Mouse (Mus musculus): ENCODE data around the gene Gm13276.
"Not testable (repeated sequence)": the region's sequence is repeated elsewhere in the genome, so short reads cannot be mapped to it uniquely, and the experiment has no call there.

Gene Gm13276

GRCm38 (mm10) chr4:88782335-88782734 is 3.2 kb upstream of the Gm13276 start:
- not testable (repeated sequence) for DNase-seq (ENCODE audit: low spot score)

GRCm38 (mm10) chr4:88788402-88788801 is 2.9 kb downstream of the Gm13276 start, which contains the start of gene Gm13277:
Gene Gm13277 (plus strand): TSS chr4:88788632.
- not testable (repeated sequence) for DNase-seq (ENCODE audit: low spot score)

GRCm38 (mm10) chr4:88791250-88791649 is 5.7 kb downstream of the Gm13276 start, which contains the start of gene Gm13278:
Gene Gm13278 (plus strand): TSS chr4:88791550.
- not testable (repeated sequence) for DNase-seq (ENCODE audit: low spot score)

GRCm38 (mm10) chr4:88793936-88794675 is 8.6 kb downstream of the Gm13276 start, which contains the start of gene Gm13275:
Gene Gm13275 (plus strand): TSS chr4:88794487.
- not testable (repeated sequence) for DNase-seq (ENCODE audit: low spot score)

GRCm38 (mm10) chr4:88797097-88797496 is 11.6 kb downstream of the Gm13276 start, which contains the start of gene Gm13279:
Gene Gm13279 (plus strand): TSS chr4:88797397.
- DNase-seq (ENCODE audit: low spot score), result not testable (repeated sequence)

- DNase-seq (ENCODE audit: low spot score), result not testable (repeated sequence)
Measured at GRCm38 (mm10) chr4:88799365-88799764, 13.9 kb downstream of the Gm13276 start, which contains the start of gene Gm13285. Gene Gm13285 (plus strand): TSS chr4:88799665.

GRCm38 (mm10) chr4:88802954-88803353 is 17.4 kb downstream of the Gm13276 start, which contains the start of gene Gm13287:
Gene Gm13287 (plus strand): TSS chr4:88803254.
- not testable (repeated sequence) for DNase-seq (ENCODE audit: low spot score)

GRCm38 (mm10) chr4:88805231-88805630 is 19.7 kb downstream of the Gm13276 start, which contains the start of gene Gm13288:
Gene Gm13288 (plus strand): TSS chr4:88805531.
- DNase-seq (ENCODE audit: low spot score), result not testable (repeated sequence)

- DNase-seq (ENCODE audit: low spot score), result not testable (repeated sequence)
Measured at GRCm38 (mm10) chr4:88805761-88806160, 20.3 kb downstream of the Gm13276 start.

- DNase-seq (ENCODE audit: low spot score), result no peak
Measured at GRCm38 (mm10) chr4:88815928-88816327, 30.4 kb downstream of the Gm13276 start, which contains the start of gene Ifna7. Gene Ifna7 (plus strand): TSS chr4:88816228.

- no peak for DNase-seq (ENCODE audit: low spot score)
Measured at GRCm38 (mm10) chr4:88819659-88820058, 34.1 kb downstream of the Gm13276 start, which contains the start of gene Ifna11. Gene Ifna11 (plus strand): TSS chr4:88819959.

GRCm38 (mm10) chr4:88822995-88823394 is 37.5 kb downstream of the Gm13276 start:
- no peak for DNase-seq (ENCODE audit: low spot score)

- DNase-seq (ENCODE audit: low spot score), result not testable (repeated sequence)
Measured at GRCm38 (mm10) chr4:88827116-88827515, 41.6 kb downstream of the Gm13276 start, which contains the start of gene Ifna6. Gene Ifna6 (plus strand): TSS chr4:88827416.

- DNase-seq (ENCODE audit: low spot score), result no peak
Measured at GRCm38 (mm10) chr4:88830523-88830922, 45.0 kb downstream of the Gm13276 start.

- DNase-seq (ENCODE audit: low spot score), result not testable (repeated sequence)
Measured at GRCm38 (mm10) chr4:88835225-88835624, 49.7 kb downstream of the Gm13276 start, which contains the start of gene Ifna5. Gene Ifna5 (plus strand): TSS chr4:88835525.
